Mouse (Mus musculus) forebrain, embryonic 10.5 days (tissue): Measurements from ENCODE around the gene 3300002I08Rik. TPM values are rescaled to one million over a fixed set of nuclear protein-coding genes. Genes with fewer than 3 reads are reported as not detected.
"Not testable (repeated sequence)": the region's sequence is repeated elsewhere in the genome, so short reads cannot be mapped to it uniquely, and the experiment has no call there.

Experiments
- DNase-seq: peaks from one replicate; pipeline ENCODE4 v3.0.0-alpha.2; 2017; ENCODE audit warnings: low spot score; ENCODE audit errors: extremely low spot score
- H3K27ac ChIP-seq: fragments of 300-500 bp; sonication (generic); 2 replicates; pipeline ENCODE4 v1.5.1; 2016; ENCODE audit warnings: mild to moderate bottlenecking
- H3K27me3 ChIP-seq: fragments of 300-500 bp; sonication (generic); 2 replicates; pipeline ENCODE4 v1.6.1; 2016; ENCODE audit warnings: mild to moderate bottlenecking; ENCODE audit not compliant: poor library complexity, severe bottlenecking
- H3K36me3 ChIP-seq: fragments of 300-500 bp; sonication (generic); replicated peaks from 2 replicates; pipeline ENCODE4 v1.6.1; 2016; ENCODE audit warnings: mild to moderate bottlenecking, moderate library complexity
- H3K4me1 ChIP-seq: fragments of 300-500 bp; sonication (generic); 2 replicates; pipeline ENCODE4 v1.6.1; 2016
- H3K4me3 ChIP-seq: fragments of 300-500 bp; sonication (generic); 2 replicates; pipeline ENCODE4 v1.5.1; 2016; ENCODE audit warnings: mild to moderate bottlenecking, moderate library complexity
- H3K9me3 ChIP-seq: fragments of 300-500 bp; sonication (generic); 2 replicates; pipeline ENCODE4 v1.6.1; 2016; ENCODE audit warnings: mild to moderate bottlenecking, moderate library complexity
- WGBS: fragments of 180-500 bp; shearing (Covaris S2); methylation state at CpG from one replicate; pipeline ENCODE4 v1.1.7; 2016; 5-methylcytosine and 5-hydroxymethylcytosine counted together
- polyA plus RNA-seq: library from polyadenylated mRNA; unstranded; fragments of >200 nt; fragmentation: Nextera tagmentation; extraction: Ambion mirVana; gene quantifications from 2 replicates; pipeline ENCODE4 v1.2.1, GENCODE M21; 2016

The 3300002I08Rik gene
- 7.6 and 8.4 TPM in 2 replicates for polyA plus RNA-seq

GRCm38 (mm10) chr2:150362113-150362877, at the start of gene 3300002I08Rik:
Gene 3300002I08Rik, minus strand, starts transcription at chr2:150362765.
- DNase-seq = peak; percentile 78
- not testable (repeated sequence) for H3K27me3 ChIP-seq, H3K4me1 ChIP-seq, H3K9me3 ChIP-seq
- peak within 1 kb of the TSS; percentile 90 for H3K27ac ChIP-seq
- H3K4me3 ChIP-seq = peak within 1 kb of the TSS; percentile 69
- WGBS = 8% methylated on average over 17 of the region's 17 CpGs
- H3K36me3 ChIP-seq = peaks cover 11% of the 10 kb centered on the region

- H3K27ac ChIP-seq, H3K4me3 ChIP-seq, DNase-seq, H3K27me3 ChIP-seq, H3K4me1 ChIP-seq: not testable (repeated sequence)
- 89% methylated on average over 17 of the region's 17 CpGs for WGBS
- H3K36me3 ChIP-seq = peaks cover 43% of the 10 kb centered on the region
- H3K9me3 ChIP-seq = peaks cover 42% of the 10 kb centered on the region
These were observed 49.6 kb upstream of the 3300002I08Rik start for GRCm38 (mm10) chr2:150412146-150412545.

- Histone ChIP-seq H3K27me3 (no peaks in the 10 kb centered on the region), H3K27ac (no peak overlapping the region), H3K4me1 (no peaks in the 10 kb centered on the region), H3K36me3 (no peaks in the 10 kb centered on the region), H3K4me3 (no peak overlapping the region), H3K9me3 (no peaks in the 10 kb centered on the region; the same call in none of the 2 replicates)
- 83% methylated on average over 1 of the region's 1 CpGs for WGBS
- DNase-seq = no peak
These were observed 27.6 kb upstream of the 3300002I08Rik start for GRCm38 (mm10) chr2:150390198-150390597.

GRCm38 (mm10) chr2:150385553-150386106, 23.1 kb upstream of the 3300002I08Rik start:
- not testable (repeated sequence) for H3K4me1 ChIP-seq, DNase-seq, H3K9me3 ChIP-seq, H3K27ac ChIP-seq, H3K36me3 ChIP-seq, H3K4me3 ChIP-seq, H3K27me3 ChIP-seq
- 94% methylated on average over 19 of the region's 19 CpGs for WGBS

GRCm38 (mm10) chr2:150362878-150363229, 289 bp upstream of the 3300002I08Rik start:
- peak overlapping the region; percentile 90 for H3K27ac ChIP-seq
- peak overlapping the region; percentile 69 for H3K4me3 ChIP-seq
- H3K4me1 ChIP-seq = peaks cover 4% of the 10 kb centered on the region
- H3K27me3 ChIP-seq = no peaks in the 10 kb centered on the region
- DNase-seq = no peak
- peaks cover 3% of the 10 kb centered on the region for H3K9me3 ChIP-seq
- peaks cover 8% of the 10 kb centered on the region for H3K36me3 ChIP-seq
- WGBS = 17% methylated on average over 4 of the region's 4 CpGs

GRCm38 (mm10) chr2:150357136-150357535, 5.4 kb downstream of the 3300002I08Rik start:
- H3K27me3 ChIP-seq, H3K4me3 ChIP-seq, DNase-seq, H3K4me1 ChIP-seq, H3K27ac ChIP-seq: not testable (repeated sequence)
- H3K9me3 ChIP-seq = peaks cover 15% of the 10 kb centered on the region; the same call in 1 of the 2 replicates
- peaks cover 21% of the 10 kb centered on the region for H3K36me3 ChIP-seq

GRCm38 (mm10) chr2:150323402-150323801, 39.2 kb downstream of the 3300002I08Rik start, which contains the start of gene Gm10130:
Gene Gm10130, plus strand, starts transcription at chr2:150323702.
- 92% methylated on average over 5 of the region's 5 CpGs for WGBS
- H3K36me3 ChIP-seq = peaks cover 73% of the 10 kb centered on the region
- H3K9me3 ChIP-seq = peaks cover 74% of the 10 kb centered on the region
- H3K4me3 ChIP-seq = no peak within 1 kb of the TSS
- no peaks in the 10 kb centered on the region for H3K27me3 ChIP-seq
- H3K27ac ChIP-seq = no peak within 1 kb of the TSS
- H3K4me1 ChIP-seq = no peaks in the 10 kb centered on the region
- DNase-seq = no peak

- Histone ChIP-seq H3K27ac (no peak overlapping the region), H3K27me3 (no peaks in the 10 kb centered on the region), H3K9me3 (peaks cover 88% of the 10 kb centered on the region), H3K36me3 (peaks cover 77% of the 10 kb centered on the region), H3K4me1 (no peaks in the 10 kb centered on the region), H3K4me3 (no peak overlapping the region)
- DNase-seq = no peak
- 88% methylated on average over 1 of the region's 1 CpGs for WGBS
These were observed 43.6 kb downstream of the 3300002I08Rik start for GRCm38 (mm10) chr2:150318973-150319372.

GRCm38 (mm10) chr2:150316140-150316539, 46.4 kb downstream of the 3300002I08Rik start:
- no peaks in the 10 kb centered on the region for H3K27me3 ChIP-seq
- no peak overlapping the region for H3K4me3 ChIP-seq
- no peaks in the 10 kb centered on the region for H3K4me1 ChIP-seq
- no peak overlapping the region for H3K27ac ChIP-seq
- peaks cover 67% of the 10 kb centered on the region for H3K9me3 ChIP-seq
- peaks cover 56% of the 10 kb centered on the region for H3K36me3 ChIP-seq
- DNase-seq = no peak

GRCm38 (mm10) chr2:150310952-150311884, 51.3 kb downstream of the 3300002I08Rik start:
- peak overlapping the region; percentile 86 for H3K27ac ChIP-seq
- DNase-seq = peak; percentile 82
- peaks cover 26% of the 10 kb centered on the region for H3K9me3 ChIP-seq
- not testable (repeated sequence) for H3K4me1 ChIP-seq, H3K27me3 ChIP-seq
- WGBS = 18% methylated on average over 19 of the region's 19 CpGs
- H3K36me3 ChIP-seq = peaks cover 22% of the 10 kb centered on the region
- peak overlapping the region; percentile 59 for H3K4me3 ChIP-seq

GRCm38 (mm10) chr2:150307183-150307773, 55.3 kb downstream of the 3300002I08Rik start:
- no peak for DNase-seq
- Histone ChIP-seq H3K36me3 (no peaks in the 10 kb centered on the region), H3K4me3 (no peak overlapping the region), H3K9me3 (peaks cover 7% of the 10 kb centered on the region; the same call in 1 of the 2 replicates), H3K4me1 (no peaks in the 10 kb centered on the region), H3K27me3 (no peaks in the 10 kb centered on the region), H3K27ac (no peak overlapping the region)
- 93% methylated on average over 10 of the region's 10 CpGs for WGBS

GRCm38 (mm10) chr2:150299096-150299495, 63.5 kb downstream of the 3300002I08Rik start:
- WGBS = 50% methylated on average over 1 of the region's 1 CpGs
- Histone ChIP-seq H3K4me1 (no peaks in the 10 kb centered on the region), H3K9me3 (no peaks in the 10 kb centered on the region; the same call in 1 of the 2 replicates), H3K27me3 (no peaks in the 10 kb centered on the region), H3K36me3 (no peaks in the 10 kb centered on the region), H3K4me3 (no peak overlapping the region), H3K27ac (no peak overlapping the region)
- DNase-seq = no peak
